Mouse (Mus musculus) ovary, adult 18-20 months (tissue): ENCODE data around the gene Sema4f.

ENCODE experiments used
- DNase-seq: peaks from one replicate; pipeline ENCODE4 v3.0.0; 2022; ENCODE audit warnings: low spot score, mixed read lengths

Sema4f gene

DNA sequence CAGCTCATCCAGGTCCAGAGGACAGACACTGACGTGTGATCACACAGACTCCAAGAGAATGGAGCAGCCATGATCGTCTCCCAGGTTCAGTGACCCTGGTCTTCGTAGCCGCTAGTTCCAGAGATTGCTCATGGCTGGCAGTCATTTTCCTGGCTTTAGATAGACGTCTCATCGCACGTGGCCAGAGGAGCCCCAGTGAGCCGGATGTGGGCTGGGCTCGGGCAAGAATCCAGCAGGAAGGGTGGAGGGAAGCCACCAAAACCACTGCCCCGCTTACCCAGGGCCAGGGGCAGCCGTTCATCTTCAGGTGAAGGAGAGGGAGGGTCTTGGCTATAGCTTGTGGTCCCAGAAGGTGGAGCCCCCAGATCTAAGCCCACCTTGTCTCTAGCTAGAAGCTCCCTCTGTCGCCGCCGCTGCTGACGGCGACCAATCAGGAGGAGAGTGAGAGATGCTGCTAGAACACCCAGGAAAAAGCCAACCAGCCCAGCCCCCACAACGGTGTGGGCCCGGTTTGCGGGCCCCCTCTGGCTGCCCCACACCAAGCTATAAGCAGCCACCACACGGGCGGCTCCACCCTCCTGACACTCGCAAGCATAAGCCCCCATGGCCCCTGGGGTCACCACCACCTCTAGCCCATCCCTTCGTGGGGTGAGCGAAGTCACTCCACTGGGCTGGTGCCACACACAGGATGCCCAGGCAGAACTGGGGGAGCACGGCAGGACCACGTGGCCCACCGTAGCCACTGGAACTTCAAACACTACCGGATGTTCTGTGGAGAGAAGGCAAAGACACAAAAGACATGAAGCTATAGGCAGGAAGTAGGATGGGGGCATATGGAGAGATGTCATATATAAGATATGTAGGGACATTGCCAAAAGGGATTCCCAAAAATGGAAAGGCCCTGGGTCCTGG is 26.0 kb downstream of the Sema4f start:
- DNase-seq: no peak

DNA sequence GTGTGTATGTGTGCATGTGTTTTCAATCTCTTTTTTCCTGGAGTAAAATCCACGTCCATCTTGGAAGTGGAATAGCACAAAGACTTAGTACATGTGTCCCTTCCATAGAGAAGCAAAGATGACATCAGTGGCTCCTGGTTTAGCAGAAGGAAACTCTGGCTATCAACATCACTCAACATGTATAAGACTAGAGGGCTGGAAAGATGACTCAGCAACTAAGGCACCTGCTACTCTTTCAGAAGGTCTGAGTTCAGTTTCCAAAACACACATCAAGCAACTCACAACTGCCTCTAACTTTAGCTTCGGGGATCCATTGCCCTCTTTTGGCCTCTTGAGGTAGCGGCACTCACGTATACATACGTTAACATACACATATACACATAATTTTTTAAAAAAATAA is 28.3 kb downstream of the Sema4f start:
- no peak for DNase-seq

DNA sequence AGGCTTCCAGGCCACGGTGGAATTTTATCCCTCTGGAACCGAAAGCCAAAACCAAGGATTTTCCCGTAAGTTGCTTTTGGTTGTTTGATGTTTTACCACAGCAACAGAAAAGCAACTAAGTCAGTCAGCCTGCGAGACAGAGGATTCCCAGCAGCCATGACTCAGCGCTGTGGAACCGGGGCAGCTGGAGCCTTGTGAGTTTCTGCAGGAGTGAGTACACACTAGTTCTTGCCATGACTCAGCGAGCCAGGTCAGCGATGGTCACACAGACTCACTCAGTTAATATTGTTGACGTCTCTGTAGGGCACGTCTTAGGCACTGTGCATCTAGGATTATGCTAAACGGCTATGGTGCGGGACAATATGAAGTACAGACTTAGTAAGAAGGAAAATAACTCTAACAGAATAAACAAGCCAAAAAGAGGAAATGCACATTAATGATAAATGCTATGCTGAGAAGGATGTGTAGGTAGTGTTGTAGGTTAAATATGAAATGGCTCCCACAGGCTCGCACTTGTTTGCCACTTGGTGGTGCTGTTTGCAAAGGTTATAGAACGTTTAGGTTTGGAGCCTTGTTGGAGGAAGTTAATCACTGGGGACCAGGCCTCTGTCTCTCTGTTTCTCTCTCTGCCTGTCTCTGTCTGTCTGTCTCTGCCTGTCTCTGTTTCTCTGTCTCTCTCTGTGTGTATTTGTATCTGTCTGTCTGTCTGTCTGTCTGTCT is 30.3 kb downstream of the Sema4f start:
- no peak for DNase-seq

DNA sequence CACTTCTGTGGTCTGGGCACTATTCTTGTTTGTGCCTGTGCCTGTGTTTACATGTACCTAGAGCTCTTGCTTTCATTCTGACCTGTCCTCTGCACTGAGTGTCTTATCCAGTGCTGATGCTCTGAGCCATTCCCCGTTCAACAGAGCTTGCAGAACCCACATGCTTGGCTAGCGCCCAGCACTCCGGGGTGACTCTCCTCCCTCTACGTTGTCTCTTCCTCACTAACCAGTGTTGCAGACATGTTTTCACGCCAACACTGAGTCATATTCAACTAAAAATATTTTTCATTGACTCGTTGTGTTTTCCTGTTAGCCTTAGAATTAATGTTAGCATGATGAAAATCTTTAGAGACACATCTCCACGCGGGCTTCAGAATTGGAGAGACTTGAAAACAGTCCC is 31.5 kb downstream of the Sema4f start:
- DNase-seq: no peak

DNA sequence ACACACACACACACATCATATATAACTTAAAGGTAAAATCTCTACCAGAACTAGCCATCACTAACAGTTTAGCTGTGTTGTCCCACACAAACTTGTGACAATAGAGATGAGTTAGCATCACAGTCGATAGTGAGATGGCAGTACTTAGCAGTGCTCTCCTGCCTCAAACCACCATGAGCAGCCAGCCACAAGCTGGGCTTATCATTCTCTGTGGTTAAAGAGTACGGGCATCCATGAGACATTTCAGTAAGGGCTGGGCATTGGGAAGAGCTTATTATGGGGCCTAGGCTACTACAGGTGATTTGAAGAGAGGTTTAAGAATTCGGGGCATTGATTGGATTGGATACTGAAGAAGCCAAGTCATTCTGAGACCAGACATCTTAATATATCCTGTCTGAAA is 32.6 kb downstream of the Sema4f start:
- no peak for DNase-seq

DNA sequence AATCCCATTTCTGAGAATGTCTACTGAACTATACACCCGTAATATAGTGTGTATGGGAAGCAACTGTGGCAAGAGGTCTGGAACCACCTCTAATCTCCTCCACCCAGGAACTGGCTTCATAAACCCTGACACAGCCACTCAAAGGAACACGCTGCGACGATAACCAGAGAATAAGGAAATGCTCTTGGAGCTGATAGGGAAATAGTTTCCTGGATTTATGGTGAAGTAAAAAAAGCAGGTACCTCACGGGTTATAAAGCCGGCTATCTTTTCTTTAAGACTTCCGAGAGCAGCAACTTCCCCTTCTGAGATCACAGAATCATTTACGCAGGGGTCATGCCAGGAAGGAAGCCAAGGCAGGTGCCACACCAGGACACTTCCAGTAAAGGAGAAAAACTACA is 37.0 kb downstream of the Sema4f start:
- no peak for DNase-seq

DNA sequence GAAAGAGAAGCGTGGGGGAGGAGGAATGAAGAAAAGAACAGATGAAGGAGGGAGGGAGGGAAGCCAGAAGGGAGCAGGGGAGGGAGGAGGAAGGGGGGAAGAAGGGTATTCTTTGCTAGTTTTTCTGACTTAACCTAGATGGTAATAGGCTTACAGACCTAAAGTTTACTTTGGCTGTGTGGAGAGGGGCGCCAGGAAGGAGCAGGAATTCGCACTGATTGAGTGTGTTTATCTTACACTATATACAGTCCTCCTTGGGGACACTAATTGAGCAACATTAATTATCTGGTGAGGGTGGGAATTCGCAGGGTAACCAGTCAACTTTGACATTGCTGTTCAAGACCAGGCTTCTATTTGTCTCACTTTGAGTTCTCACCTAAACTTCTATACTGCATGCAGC is 40.8 kb downstream of the Sema4f start:
- DNase-seq: no peak

DNA sequence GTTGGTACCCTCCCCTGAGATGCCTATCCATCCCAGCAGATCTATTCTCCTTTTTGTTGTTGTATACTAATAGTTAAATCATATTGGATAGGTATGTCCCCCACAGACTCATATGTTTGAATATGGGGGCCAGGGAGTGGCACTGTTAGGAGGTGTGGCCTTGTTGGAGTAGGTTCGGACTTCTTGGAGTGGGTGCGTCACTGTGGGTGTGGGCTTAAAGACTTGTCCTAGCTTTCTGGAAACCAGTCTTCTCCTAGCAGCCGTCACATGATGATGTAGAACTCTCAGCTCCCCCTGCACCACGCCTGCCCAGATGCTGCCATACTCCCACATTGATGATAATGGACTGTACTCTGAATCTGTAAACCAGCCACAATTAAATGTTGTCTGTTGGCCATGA is 41.3 kb downstream of the Sema4f start:
- DNase-seq: no peak

DNA sequence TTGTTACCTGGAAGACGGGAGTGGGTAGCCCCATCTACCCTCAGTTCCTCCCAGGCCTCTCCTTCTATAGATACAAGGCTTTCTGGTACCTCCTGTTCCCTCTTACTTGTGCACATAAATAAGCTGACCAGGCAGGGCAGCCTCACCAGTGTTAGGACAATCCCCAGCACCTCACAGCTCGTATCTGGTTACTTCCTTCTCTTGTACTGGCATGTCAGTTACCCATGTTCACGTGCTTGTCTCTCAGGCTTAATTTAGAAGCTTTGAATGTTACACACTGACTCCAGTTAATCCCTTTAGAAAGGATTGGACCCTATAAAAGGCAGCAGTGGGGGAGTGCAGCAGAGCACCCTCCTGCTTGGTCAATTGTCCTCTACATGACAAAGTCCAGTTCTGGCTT is 42.3 kb downstream of the Sema4f start:
- no peak for DNase-seq

DNA sequence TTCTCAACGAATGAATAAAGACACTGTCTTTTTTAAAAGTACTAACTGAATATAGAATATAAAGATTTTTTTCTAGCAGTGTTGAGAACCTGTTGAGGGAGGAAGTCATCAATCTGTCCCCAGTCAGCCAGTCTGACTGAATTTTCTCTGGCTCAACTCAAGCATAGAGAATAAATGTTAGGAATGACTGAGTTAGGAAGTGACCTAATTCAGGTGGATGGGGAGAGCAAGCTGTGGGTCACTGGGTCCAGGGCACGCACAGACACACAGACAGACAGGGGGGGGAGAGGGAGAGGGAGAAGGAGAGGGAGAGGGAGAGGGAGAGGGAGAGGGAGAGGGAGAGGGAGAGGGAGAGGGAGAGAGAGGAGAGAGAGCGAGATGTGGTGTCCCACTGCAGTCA is 46.2 kb downstream of the Sema4f start:
- no peak for DNase-seq

DNA sequence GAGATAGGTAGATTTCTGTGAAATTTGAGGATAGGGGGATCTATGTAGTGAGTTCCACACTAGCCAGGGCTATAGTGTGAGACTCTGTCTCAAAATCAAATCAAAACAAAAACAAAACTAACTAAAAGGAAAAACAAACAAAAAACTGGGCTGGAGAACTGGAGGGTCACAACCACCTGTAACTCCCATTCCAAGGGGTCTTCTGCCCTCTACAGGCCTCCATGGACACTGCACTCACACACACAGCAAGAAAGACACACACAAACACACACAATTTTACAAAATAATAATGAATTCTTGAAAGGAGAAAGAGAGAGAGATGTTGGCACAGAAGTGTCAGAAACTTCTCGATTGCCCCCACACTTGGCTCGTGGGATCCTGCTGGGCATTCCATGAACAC is 47.0 kb downstream of the Sema4f start:
- DNase-seq: no peak

DNA sequence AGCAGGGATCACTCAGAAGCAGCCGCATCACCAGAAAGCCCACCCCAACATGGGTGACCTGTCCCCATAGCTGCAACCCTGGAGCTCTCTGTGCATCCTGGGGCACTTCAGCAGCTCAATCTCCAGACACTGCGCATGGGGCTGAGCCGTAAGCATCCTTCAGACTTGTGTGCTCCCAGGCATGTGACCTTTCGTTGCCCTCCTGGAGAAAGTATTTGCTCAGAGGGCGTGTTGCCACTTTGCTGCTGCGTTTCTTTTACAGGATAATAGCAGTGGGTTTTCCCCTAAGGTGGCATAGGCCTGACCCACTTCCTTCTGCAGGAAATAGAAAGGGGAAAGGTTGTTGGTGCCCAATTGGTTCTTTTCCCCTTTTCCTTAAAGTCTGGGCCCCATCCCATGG is 48.1 kb downstream of the Sema4f start:
- no peak for DNase-seq

DNA sequence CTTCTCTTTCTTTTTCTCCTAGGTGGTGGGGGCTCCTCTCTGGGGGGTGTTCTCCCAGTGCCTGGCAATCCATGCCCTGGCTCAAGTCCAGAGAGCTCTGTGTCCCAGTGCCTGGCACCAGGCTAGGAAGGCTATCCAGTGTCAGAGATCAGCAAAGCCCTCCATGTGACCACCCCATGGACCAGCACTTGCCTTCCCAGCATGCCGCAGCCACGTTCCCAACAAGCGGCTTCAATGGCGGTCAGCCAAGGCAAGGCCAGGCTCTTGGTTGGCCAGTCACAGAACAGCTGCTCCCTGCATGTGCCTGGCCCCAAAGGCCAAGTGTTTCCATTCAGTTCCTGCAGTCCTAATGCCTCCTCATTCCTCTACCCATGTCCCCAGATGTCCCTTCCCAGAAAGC is 53.2 kb downstream of the Sema4f start:
- no peak for DNase-seq

DNA sequence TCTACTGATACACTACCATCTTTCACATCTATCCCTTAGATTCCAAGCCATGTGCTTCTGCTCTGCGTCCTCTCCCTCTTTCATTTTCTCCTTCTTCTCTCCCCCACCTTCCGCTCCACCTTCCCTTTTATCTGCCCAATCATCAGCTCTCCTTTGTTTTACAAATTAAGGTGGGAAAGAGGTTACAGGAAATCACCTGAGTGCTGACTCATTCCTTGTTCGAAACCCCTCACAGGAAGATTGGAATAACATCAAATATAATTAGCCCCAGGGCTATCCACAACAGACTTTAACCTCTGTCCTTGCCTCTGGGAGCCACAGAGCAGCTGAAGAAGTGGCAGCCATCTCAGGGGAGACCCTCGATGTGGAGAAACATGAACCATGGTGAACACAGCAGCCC is 53.7 kb downstream of the Sema4f start:
- no peak for DNase-seq

DNA sequence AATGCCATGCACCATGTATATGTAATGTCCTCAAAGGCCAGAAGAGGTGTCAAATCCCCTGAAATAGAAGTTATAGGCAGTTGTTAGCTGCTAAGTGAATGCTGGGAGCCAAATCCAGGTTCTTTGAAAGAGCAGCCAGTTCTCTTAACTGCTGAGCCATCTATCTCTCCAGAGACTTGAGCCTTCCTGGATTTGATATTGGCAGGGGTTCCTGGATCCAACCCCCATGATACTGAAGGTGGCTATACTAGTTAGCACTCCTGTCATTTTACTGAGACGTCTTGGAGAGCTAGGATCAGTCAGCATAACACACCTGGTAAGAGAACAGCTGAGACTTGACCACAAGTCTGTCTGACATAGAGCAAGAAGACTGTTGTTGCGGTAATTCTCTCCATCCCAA is 54.1 kb downstream of the Sema4f start:
- DNase-seq: no peak

DNA sequence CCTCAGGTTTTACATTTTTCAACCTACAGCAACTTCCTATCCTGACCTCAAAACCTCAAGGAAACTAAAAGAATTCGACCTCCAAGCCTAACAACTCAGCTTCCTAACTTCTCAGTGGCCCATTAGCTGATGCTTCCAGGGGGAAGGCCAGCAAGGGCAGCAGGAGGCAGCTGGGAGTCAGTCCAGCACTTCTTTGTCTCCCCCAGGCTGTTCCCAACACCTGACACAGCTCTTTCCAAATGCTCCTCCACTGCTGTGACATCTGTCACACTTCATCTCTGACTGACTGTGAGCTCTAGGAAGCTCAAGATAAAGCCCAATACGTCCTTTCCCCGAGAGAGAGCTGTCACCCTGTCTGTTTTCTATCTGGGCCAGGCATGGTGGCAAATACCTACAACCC is 55.0 kb downstream of the Sema4f start:
- no peak for DNase-seq

DNA sequence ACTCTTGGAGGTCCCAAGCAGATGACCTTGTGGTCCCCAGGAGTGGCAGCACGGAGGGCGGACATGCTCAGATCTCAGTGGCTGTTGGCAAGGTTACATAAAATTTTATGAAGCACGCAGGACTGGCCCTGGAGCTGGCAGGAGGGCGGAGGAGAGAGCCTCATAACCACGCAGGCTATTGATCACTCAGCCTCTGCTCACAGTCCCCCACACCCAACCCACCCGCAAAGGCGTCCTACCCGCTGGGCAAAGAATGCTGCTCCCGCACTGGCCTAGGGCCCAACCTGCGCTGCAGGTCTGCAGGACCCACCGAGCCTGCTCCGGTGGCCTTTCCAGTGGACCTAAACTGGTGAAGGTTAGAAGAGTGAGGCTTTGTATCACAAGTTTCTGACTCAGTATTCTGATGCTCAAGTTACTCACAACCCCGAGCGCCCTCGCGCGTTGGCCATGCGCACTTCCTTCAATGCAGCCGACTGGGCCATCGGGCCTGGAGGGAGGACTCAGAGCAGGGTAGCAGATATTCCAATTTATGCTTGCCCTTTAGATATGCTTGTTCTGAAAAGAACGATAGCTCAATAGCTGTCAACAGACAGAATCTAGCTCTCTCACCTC is 58.0 kb downstream of the Sema4f start:
- DNase-seq: peak; percentile 44

DNA sequence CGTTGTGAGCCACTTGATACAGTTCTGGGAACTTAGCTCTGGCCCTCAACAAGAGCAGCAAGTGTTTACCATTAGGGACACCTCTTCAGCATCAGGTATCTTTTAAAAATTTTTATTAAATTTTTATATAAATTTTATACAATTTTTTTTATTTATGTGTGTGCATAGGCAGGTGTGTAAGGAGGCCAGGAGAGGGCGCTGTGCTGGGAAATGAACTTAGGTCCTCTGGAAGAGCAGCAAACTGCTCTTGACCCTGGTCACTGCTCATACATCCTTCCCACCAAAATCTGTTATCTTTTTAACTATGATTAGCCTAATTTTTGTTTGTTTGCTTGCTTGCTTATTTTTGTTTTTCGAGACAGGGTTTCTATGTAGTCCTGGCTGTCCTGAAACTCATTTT is 58.8 kb downstream of the Sema4f start:
- DNase-seq: no peak

DNA sequence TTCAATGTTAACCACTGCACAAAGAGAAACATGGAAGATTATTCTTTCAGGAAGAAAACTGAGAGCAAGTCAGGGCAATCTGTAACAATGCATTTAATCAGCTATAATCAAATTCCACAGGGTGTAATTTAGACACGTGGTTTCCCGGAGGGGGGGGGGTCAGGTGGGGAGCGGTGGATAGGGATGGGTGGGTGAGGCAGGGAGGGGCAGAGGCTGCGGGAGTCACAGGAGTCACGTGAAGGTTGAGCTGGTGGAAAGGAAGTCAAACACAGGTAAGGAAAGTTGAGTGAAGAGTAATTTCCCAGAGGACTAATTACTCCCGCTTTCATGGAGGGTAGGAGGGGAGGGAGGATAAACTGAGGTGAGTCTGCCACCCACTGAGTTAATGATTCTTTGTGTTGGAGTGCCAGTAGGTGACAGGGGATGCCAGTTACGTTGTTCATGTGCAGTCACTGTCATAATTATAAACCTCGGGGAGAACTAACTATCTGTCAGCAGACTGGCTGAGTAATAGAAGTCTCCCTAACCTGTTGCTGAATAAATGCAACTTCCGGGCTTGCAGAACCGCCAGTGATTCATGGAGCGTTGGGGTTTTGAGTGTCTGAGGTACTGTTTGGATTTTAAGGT is 60.0 kb downstream of the Sema4f start:
- no peak for DNase-seq

DNA sequence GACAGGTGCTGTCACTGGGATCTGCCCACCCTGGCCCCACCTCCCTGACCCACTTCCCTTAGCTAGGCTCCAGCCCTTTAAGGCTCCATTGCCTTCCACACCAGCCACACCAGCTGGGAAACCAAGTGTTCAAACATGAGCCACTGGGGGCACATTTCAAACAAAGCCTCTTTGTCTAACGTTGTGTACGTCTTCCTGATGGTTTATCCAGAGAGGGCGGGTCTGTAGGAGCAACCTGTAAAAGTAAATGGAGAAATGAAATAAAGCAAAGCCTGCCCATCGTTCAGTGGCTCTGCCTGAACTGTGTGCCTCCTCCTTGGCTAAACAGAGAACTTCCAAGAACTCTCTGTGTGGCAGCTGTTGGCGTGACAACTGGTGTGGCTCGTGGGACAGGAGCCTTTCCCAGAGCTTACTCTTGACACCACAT is 64.0 kb downstream of the Sema4f start:
- no peak for DNase-seq

DNA sequence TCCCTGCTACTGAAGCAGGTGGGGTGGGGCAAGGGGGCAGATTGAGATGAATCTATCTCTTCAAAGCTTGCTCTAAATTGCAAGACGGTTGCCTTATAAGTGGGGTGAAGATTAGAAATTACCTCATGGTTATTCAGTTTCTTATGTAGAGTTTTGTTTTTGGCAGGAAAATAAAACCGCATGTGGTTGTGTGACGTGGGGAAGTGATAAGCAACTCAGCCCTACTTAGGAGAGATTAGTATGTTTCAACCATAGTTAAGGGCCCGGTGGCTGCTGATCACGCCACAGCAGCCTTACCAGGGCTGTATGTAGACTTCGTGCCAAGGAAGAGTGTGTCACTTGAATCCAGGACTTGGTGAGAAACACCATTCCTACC is 67.2 kb downstream of the Sema4f start:
- DNase-seq: no peak

DNA sequence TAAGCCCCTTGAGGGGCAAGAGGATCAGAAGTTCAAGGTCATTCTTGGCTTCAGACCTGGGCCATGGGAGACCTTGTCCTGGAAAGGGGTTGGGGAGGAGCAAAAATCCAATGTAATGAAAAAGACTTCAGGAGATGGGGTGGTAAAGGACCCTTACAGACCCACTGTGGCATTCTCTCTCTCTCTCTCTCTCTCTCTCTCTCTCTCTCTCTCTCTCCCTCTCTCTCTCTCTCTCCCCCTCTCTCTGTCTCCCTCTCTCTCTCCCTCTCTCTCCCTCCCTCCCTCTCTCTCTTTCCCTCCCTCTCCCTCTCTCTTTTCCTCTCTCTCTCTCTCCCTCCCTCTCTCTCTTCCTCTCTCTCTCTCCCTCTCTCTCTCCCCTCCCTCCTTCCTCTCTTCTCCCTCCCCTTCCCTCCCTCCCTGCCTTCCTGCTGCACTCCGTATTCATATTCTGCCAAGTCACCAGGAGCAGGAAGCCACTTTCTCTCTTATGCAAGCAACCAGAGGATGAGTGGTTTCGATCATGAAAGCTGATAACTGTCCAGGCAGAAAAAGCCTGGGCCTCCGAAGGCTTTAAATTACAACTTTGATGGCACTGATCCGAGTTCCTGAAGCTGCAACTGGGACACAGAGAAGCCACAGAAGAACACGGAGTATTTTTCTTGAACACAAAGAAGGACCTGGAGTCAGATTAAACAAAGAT is 67.8 kb downstream of the Sema4f start:
- DNase-seq: no peak
